Mouse (Mus musculus): ENCODE measurements around the gene Mrap. TPM values are rescaled to one million over a fixed set of nuclear protein-coding genes. Genes with fewer than 3 reads are reported as not detected.
A peak's percentile ranks its signal among the peaks of the same experiment; 100 is the strongest.

The Mrap gene
- total RNA-seq (2021), result 10 to 100 TPM; 15.3 to 16.3 TPM

- intact Hi-C loops (cut with DNase I), result loop anchor here (5.0 kb wide), 1 partner anchor 194 kb away; no protein-coding TSS in a partner anchor
- DNase-seq (ENCODE audit: low spot score), result peak; percentile 52
Measured at GRCm38 (mm10) chr16:90738092-90738956, at the start of gene Mrap. Gene Mrap (plus strand): TSS chr16:90738207.

DNA sequence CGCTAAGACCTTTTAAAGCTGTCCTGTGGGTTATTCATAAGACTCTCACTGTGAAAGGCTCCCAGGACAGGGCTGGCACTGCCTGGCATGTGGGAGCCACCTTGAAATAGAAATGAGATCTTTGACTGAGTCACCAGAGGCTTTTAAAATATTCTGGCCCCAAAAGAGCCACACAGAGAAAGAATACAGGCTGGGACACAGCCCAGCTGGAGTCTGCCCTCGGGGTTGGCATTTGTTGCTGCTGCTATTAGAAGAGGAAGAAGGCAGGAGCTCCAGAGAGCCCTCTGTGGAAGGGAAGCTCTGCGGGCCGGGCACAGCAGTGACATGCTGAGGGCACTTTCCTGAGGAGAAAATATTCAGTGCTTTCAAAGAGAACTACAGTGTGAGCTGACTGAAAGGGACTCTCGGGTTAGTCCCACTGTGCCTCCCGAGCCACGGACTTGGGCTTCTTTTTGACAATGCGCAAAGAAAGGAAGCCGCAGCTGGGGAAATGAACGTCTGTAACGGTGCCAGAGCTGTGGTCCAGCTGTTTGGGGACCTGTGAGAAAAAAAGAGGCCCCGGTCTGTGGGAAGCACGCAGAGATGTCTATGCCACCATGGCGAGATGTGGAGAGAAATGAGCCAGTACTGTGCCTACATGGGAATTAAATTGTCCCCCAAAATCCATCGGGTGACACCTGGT is 45.2 kb upstream of the Mrap start:
- intact Hi-C loops (cut with DNase I), result no loop called here
- DNase-seq (ENCODE audit: low spot score), result no peak

GRCm38 (mm10) chr16:90693625-90694024 is 44.4 kb upstream of the Mrap start:
- intact Hi-C loops (cut with DNase I), result no loop called here
- DNase-seq (ENCODE audit: low spot score), result no peak

DNA sequence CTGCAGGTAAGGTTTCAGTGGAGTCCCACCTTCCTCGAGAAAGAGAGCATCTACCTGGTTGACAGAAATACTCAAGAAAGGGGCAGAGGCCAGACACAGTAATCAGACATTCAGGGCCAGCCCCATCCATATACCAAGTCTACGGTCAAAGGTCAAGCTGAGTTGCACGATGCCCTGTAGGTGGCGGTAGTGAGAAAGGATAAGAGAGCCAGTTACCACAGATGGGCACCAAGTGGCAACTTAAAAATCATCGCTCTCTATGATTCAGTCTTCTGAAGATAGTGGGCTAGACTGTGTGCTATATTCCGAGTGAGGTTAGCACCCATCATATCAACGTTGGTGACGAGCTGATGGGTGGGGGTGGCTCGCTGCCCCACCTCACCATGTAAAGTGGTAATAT is 43.3 kb upstream of the Mrap start:
- no peak for DNase-seq (ENCODE audit: low spot score)
- intact Hi-C loops (cut with DNase I), result no loop called here

DNA sequence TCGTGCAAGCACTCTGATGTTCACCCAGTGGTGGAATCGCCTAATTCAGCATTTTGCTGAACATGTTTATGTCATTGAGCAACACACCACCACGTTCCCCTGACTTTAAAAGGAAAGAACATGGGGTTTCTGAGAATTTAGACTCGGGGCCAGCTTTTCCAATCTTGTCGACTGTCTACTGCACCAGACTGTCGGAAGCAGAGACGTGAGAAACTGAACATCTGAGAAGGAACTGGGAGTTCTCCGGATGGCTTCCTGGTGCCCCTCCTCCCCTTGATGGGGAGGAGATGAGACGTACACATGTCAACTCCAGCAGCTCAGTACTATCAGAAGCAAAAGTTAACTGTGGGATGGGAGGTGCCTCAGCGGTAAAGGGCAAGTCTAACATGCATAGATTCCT is 42.9 kb upstream of the Mrap start:
- DNase-seq (ENCODE audit: low spot score), result no peak
- intact Hi-C loops (cut with DNase I), result no loop called here

GRCm38 (mm10) chr16:90696306-90696705 is 41.7 kb upstream of the Mrap start:
- DNase-seq (ENCODE audit: low spot score), result no peak
- intact Hi-C loops (cut with DNase I), result no loop called here

DNA sequence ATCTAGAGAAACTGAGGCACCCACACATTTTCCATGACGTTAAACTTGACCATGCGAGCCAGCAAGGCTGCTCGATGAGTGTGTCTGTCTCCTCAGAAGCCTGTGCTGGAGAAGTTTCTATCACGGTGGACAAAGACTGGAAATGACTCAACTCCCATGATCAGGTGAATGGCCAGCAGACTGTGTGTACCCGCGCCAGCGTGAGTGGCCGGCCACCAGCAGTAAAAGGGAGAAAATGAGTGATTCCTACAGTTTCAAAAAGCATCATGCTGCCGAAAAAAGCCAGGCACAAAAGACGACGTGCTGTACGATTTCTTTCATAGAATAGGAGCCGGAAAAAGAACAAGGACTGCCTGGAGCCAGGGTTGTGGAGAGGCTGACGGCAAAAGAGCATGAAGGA is 38.6 kb upstream of the Mrap start:
- no peak for DNase-seq (ENCODE audit: low spot score)
- intact Hi-C loops (cut with DNase I), result no loop called here

- DNase-seq (ENCODE audit: low spot score), result no peak
- intact Hi-C loops (cut with DNase I), result loop anchor here (10.0 kb wide), 1 partner anchor 157 kb away; no protein-coding TSS in a partner anchor
Measured at GRCm38 (mm10) chr16:90701541-90701940, 36.5 kb upstream of the Mrap start.

GRCm38 (mm10) chr16:90703646-90704045 is 34.4 kb upstream of the Mrap start:
- intact Hi-C loops (cut with DNase I), result loop anchor here (10.0 kb wide), 1 partner anchor 159 kb away; no protein-coding TSS in a partner anchor
- no peak for DNase-seq (ENCODE audit: low spot score)

DNA sequence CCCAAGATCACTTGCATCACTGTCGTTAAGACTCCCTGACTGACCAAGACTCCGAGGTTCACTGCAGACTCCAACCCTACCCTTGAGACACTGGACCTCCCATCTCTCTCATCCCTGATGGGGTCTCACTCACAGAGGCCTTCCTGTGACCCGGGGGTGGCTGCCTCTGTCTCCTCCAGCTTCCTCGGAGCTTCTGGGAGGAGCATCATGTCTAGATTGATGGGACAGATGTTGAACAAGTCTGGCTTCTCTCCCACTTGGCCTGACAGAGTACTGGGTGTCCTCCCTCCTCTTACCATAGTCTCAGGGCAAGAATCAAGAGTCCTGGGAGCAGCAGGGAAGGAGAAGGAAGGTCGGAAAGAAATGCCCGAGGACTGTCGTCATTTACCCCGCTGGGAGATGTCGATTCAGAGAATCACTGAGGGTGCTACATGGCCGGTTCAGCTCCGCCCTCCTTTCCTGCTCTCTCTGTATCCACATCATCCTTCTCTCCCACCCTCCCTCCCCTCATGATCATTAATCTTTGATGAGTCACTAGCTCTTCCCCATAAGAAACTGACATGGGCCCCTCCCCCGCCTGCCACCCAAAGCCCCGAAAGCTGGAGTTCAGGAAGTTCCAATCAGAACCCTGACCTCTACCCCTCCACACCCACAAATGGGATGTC is 33.7 kb upstream of the Mrap start:
- intact Hi-C loops (cut with DNase I), result loop anchor here (10.0 kb wide), 1 partner anchor 159 kb away; no protein-coding TSS in a partner anchor

GRCm38 (mm10) chr16:90706279-90706678 is 31.7 kb upstream of the Mrap start:
- no peak for DNase-seq (ENCODE audit: low spot score)
- intact Hi-C loops (cut with DNase I), result loop anchor here (5.0 to 10.0 kb wide), 2 partner anchors 79 to 161 kb away; no protein-coding TSS in a partner anchor

More for the DNA sequence above, 33.7 kb upstream of the Mrap start:
- DNase-seq (ENCODE audit: low spot score), result no peak

- intact Hi-C loops (cut with DNase I), result loop anchor here (5.0 to 10.0 kb wide), 2 partner anchors 82 to 165 kb away; no protein-coding TSS in a partner anchor
- DNase-seq (ENCODE audit: low spot score), result no peak
Measured at GRCm38 (mm10) chr16:90709711-90710289, 28.2 kb upstream of the Mrap start.

- no peak for DNase-seq (ENCODE audit: low spot score)
- intact Hi-C loops (cut with DNase I), result no loop called here
Measured at GRCm38 (mm10) chr16:90710313-90710712, 27.7 kb upstream of the Mrap start.

DNA sequence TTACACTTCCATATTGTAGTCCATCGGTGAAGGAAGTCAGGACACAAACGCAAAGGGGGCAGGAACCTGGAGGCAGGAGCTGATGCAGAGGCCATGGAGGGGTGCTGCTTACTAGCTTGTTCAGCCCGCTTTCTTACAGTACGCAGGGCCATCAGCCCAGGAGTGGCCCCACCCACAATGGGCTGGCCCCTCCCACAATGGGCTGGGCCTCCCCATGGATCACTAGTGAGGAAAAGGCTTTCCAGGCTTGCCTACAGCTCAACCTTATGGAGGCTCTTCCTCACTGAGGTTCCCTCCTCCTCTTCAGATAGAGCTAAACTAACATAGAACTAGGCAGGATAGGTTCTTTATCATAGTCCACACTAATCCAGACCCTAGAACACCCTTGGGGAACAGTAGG is 14.0 kb upstream of the Mrap start:
- no peak for DNase-seq (ENCODE audit: low spot score)
- intact Hi-C loops (cut with DNase I), result no loop called here

GRCm38 (mm10) chr16:90726600-90727227 is 11.3 kb upstream of the Mrap start:
- intact Hi-C loops (cut with DNase I), result no loop called here
- DNase-seq (ENCODE audit: low spot score), result no peak

GRCm38 (mm10) chr16:90727233-90728115 is 10.5 kb upstream of the Mrap start, which contains the start of gene Mis18a:
Gene Mis18a (minus strand): TSS chr16:90727404.
- peak; percentile 90 for DNase-seq (ENCODE audit: low spot score)
- intact Hi-C loops (cut with DNase I), result no loop called here

GRCm38 (mm10) chr16:90735611-90736010 is 2.4 kb upstream of the Mrap start:
- no peak for DNase-seq (ENCODE audit: low spot score)
- intact Hi-C loops (cut with DNase I), result loop anchor here (5.0 kb wide), 1 partner anchor 197 kb away; no protein-coding TSS in a partner anchor

DNA sequence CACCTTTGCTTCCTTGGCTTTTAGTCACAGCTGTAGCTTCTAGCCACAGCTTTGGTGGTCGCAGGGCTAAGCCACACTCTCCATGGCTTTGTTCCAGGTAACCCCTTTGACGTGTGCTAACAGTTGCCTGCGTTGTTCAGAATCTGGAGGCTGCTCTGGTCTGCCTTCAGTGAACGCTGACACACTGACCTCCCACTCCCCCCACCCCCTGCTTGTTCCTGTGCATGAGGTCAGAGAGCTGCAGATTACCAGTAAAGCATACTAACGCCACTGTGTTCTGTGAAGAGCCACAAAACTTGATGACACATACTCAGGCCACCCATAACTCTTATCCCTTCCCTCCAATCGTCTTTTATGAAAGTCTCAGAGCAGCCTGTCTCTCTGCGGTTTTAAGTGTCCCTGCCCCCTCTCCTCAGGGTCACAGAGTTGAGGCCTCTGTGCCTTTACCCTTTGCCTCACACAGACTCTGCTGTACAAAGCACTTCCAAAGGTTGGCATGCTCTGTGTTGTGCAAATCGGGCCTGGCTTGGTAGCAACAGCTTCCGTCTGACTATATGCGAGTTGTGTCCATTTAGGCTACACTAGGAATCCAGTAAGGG is 1.2 kb upstream of the Mrap start:
- DNase-seq (ENCODE audit: low spot score), result no peak
- intact Hi-C loops (cut with DNase I), result loop anchor here (5.0 kb wide), 1 partner anchor 196 kb away; no protein-coding TSS in a partner anchor

Measured in heart, postnatal 25 days (tissue).